Mouse (Mus musculus): ENCODE measurements around the gene Zc3h6.

The Zc3h6 gene

DNA sequence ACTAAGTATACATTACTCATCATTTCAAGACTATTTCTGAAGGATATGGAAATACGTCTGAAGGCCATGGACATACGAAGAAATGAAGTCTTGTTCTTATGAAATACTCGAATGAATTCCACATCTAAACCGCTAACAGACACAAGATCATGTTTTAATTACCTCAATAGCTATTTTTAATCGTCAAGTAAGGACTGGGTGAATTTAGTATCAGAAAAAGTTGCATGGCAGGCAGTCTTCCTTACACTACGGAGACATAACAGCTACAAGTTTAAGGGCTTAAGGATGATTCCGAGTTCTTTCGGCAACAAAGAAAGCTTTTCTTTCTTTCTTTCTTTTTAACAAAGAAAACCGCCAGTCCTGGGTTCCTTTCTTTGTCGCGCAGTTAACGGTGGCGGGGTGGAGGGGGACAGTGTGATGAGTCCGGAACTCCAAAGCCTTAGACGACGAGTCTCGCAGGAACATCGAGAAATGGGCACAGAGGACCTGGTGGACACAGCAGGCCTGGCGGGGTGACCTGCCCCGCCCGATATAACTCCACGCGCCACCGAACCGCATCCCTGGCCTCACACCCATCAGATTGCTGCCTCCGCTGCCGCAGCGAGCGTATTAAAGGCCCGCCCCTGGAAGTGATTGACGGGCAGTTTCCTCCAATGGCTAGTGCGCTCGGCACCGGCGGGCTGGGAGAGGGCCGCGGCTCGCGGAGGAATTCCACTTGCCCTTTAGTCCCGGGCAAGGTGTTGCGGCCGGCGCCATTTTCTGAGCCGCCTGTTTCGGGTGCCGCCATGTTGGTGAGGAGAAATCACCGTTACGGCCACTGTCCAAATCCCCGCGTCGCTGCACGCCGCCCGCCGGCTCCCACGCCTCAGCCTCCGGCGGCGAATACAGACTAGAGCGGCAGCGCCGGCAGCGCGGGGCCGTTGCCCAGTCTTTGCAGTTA is at the start of gene Zc3h6:
Gene Zc3h6, plus strand, starts transcription at position 762 of the 940 bp plus-strand sequence.
- DNase-seq (ENCODE audit: low read depth in 2 of 2, low spot score in 2 of 2) = peak; percentile 97

DNA sequence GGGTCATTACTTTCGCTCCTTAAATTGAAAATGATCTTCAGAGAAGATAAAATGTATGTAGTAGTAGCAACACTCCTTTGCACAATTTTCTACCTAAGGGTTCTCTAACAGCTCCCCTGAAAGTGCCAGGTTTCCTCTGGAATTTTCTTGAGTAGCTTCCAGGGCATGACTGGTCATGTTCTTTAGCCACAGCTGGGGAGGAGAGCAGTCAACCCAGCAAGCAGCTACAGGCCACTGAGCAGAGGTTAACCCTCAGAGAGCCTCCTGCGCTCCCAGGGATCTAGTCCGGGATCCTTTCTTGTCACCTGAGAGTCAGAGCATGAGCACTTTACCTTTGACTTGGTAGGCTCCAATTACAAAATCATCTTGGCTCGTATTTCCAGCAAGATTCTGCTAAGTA is 42.4 kb upstream of the Zc3h6 start:
- no peak for DNase-seq (ENCODE audit: low read depth in 2 of 2, low spot score in 2 of 2)

DNA sequence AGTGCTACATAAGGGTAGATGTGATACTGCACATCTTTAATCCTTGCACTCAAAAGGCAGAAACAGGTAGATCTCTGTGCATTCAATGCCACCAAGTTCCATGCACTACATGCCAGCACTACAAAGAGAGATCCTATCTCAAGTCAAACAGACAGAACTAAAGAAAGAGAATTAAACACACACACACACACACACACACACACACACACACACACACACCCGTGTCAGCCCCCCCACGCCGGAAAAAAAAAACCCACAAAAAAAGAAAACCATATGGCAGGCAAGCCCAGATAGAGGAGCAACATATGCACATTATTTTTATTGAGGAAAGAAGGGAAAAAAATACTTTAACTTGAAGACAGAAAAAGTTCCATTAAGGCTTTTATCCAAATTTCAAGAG is 38.8 kb upstream of the Zc3h6 start:
- DNase-seq (ENCODE audit: low read depth in 2 of 2, low spot score in 2 of 2) = no peak

DNA sequence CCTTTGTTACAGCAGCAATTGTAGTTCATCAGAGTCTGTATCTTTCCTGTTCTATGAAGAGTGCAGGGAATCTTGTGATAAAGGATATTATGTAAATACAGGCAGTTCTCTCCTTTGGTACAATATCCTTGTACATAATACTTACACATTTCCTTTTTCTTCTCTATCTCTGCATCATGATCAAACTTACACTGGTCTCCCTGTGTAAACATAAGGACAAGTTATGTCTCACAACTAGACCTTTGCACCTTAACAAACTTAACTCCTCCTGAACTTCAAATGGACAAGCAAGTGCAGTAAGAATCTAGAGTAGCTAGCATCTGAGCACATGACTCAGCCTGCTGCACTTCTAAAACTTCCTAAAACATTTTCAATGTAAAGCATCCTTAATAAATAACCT is 36.5 kb upstream of the Zc3h6 start:
- DNase-seq (ENCODE audit: low read depth in 2 of 2, low spot score in 2 of 2) = no peak

DNA sequence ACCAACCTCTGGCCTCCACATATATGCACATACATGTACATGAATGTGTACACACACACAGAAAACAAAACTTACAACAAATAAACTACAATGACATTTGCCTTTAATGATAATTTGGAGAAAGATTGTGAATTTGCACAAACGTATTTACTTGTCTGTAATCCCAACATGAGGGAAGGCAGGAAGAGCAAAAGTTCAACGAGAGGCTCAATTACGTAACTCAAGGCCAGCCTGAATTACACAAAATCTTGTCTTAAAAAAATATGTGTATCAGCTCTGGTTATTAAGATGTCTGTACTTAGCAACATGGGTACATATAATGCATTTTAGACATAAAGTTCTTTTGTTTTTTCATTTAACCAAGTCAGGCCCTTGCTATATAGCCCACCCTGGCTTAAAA is 30.9 kb upstream of the Zc3h6 start:
- no peak for DNase-seq (ENCODE audit: low read depth in 2 of 2, low spot score in 2 of 2)

DNA sequence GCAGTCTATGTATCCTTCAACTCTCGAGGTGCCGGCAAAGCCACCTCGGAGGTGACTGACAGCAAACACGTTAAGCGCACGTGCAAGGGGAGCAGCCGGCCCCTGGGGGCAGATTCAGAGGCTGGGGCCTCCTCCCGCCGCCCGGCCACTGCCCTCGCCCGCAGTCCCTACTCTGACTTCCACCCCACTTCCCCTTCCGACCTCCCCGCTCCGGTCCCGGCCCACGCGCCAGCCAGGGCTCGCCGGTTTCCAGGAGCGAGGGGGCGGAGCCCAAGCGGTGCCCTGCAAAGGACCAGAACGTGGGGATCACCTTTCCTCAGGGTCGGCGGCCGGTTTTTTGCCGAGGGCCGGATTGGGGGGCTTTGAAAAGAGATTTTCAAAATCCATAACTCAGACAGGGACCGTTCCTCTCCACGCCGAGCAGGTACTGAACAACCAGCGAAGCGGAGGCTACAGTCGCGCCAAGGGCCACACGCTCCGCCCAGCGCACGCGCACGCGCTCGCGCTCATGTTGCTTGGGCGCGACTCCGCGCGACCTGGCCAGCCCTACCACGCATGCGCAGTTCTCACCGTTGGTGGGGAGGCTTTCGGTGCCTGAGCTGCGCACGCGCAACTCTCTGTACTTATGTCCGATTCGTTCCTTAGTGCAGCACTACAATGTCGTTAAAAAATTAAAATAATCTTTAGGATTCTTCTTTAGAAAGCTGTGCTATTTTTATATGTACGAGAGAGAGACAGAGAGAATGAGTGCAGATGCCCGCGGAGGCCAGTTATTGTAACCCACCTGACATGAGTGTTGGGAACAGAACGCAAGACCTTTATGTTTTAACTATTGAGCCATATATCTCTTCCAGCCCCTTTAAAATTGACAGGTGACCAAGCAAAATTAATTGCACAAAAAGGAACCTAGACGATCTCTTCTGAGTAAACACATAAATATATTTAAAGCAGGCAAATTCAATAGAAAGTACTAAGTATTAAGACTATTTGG is 23.4 kb upstream of the Zc3h6 start, which contains the start of gene Zc3h8:
Gene Zc3h8, minus strand, starts transcription at position 540 of the 991 bp plus-strand sequence.
- DNase-seq (ENCODE audit: low read depth in 2 of 2, low spot score in 2 of 2) = peak; percentile 94 to 95

DNA sequence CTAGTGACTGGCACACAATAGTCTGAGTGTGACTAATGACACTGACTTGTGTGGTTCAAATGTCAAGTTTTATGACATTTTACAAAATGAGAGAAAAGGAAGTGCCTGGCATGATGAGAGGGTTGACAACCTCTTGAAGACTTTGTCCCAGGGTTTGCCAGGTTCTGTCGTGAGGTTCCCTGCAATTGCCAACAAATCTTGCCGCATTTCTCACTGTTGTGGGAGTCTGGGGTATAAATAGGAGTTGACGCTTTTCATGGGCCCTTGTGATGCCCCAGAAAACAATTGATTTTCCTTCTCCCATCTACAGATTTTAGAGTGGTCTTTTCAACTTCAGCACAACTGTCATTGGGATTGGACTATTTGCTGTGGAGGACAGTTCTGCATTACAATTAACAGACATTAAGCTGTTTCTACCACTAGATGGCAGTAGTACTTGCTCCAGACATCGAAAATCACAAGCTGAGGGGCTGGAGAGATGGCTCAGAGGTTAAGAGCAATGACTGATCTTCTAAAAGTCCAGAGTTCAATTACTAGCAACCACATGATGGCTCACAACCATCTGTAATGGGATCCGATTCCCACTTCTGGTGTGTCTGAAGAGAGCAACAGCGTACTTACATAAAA is 19.1 kb upstream of the Zc3h6 start:
- peak; percentile 28 to 59 for DNase-seq (ENCODE audit: low read depth in 2 of 2, low spot score in 2 of 2)

DNA sequence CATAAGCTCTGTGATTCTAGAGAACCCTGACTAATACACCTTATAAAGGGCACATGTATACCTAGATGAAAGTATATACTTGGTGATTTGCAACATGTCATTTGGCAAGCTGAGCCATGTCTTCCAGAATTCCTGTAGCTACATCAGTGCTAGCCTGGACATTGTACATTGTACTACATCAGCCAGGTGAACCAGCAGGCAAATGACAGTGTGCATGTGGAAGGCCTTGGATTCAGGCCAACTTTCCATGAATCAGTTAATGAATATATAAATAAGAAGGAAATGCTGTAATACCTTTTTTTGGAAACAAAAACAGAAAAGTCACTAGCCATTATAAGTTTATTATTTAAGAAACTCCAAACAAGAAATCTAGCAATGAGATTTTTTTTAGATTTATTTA is 13.0 kb upstream of the Zc3h6 start:
- no peak for DNase-seq (ENCODE audit: low read depth in 2 of 2, low spot score in 2 of 2)

DNA sequence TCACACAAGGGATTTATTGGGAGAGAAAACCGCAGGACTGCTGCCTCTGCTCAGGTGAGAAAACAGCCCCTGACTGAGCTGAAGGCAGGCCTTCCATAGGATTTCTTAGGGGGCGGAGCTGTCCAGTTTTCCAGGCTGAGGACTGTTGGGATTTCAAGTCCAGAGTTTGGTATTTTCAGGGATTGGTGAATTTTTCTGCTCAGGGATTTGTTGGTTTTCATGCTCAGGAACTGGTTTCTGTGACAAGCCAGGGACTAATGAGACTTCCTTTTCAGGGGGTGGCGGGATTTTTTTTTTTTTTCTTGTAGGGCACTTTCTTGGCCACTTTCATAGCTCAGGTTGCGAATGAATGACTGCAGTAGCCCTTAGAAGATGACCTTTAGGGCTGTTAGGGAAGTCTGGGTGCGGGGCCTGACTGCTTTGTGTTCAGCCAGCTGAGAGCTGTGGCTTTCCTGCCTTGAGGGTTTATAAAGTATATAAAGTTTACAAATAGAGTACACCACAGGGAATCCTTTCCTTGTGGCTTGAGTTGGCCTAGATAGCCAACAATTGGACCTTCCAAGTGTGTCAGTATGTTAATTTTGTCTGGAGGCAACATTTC is 1.6 kb upstream of the Zc3h6 start:
- no peak for DNase-seq (ENCODE audit: low read depth in 2 of 2, low spot score in 2 of 2)

DNA sequence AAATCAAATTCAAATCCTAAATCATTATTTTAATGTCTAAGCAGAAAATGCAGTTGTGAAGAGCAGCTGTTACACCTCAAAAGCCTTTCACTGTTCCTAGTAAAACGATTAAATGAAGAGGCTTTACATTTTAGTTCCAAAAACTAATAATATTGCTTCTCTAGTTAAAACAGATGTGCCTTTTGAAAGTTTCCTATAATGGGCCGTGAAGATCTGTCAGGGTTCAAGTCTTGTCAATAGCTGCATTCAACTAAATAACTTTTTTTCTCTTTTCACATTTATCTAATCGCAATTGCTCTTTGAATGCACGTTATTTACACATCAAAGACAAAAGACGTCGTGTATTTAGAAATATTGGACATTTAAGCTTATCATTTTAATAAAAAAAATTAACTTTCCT is 966 bp upstream of the Zc3h6 start:
- no peak for DNase-seq (ENCODE audit: low read depth in 2 of 2, low spot score in 2 of 2)

DNA sequence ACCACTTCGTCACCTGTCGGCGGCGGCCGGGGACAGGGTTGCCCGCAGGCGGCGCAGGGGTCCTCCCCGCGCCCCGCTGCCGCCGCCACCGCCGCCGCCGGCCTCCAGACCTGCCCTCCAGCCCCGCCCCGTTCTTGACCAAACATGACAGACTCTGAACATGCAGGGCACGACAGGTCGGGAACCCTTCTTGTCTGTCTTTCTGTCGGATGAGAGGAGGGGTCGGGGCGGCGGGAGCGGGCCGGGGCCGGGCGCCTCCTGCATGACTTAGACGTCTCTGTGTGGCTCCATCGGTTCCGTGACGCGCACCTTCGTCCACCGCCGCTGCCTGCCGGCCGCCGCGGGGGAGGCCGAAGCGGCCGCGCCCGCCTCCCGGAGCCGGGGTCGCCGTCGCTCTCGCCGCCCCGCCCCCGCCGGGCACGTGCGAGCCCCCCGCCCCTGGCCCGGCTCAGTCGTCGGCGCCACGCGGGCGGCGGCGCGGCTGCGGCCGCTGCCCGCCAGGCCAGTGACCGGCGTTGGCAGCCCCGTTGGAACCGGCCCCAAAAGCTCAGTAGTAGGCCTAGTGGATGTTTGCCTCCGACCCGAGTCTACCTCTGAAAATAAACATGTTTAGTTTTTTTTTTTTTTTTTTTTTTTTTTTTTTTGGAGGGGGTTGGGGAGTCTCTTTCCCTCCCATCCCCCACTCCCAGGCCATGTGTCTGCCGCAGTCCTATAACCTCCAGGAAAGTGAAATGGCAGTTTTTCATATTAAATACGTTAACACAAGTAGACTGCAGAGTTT is 649 bp downstream of the Zc3h6 start, which contains the start of gene Gm10762:
Gene Gm10762, minus strand, starts transcription at position 65 of the 781 bp plus-strand sequence.
- peak; percentile 9 to 39 for DNase-seq (ENCODE audit: low read depth in 2 of 2, low spot score in 2 of 2)

DNA sequence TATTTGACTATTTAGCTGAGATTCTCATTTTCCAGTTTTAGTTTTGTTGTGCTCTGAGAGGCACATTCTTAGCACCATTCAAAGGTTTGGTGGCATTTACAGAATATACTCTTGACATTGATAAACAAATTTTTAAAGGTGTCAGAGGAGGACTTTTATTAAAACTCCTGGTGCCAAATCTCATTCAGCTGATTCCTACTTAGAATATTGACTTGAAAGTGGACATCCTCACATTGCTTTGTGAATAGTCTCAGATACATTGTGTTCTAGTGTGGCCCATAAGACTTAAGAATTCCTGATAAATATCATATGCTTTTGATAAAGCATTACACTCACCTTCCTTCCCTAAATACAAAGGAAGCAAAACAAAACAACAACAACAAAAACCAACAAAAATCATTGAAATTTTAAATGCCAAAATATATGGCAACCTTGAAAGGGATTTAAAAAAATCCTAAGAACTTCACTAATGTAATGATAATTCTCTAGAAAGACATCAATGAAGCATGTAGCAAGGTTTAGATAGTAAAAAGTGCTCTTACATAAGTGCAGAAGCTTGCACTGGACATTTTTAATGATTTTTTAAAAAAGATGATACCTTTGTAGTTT is 1.4 kb downstream of the Zc3h6 start:
- no peak for DNase-seq (ENCODE audit: low read depth in 2 of 2, low spot score in 2 of 2)

DNA sequence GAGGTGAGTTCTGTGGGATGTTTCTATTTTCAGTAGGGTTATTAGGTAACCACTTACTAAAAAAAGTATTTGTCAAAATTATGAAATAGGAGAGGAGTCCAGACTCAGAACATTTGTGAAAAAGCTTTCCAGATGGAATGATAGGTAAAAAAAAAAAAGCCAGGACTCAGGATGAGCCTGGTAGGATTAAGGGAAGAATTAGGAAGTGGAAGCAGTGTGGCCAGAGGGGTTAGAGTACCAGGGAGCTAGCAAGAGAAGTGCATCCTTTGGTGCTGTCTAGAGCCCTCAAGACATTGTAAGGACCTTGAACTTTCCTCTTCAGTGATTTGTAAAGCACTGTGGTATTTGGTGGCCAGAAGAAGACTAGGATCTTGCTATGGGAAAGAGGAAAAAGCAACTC is 5.1 kb downstream of the Zc3h6 start:
- no peak for DNase-seq (ENCODE audit: low read depth in 2 of 2, low spot score in 2 of 2)

DNA sequence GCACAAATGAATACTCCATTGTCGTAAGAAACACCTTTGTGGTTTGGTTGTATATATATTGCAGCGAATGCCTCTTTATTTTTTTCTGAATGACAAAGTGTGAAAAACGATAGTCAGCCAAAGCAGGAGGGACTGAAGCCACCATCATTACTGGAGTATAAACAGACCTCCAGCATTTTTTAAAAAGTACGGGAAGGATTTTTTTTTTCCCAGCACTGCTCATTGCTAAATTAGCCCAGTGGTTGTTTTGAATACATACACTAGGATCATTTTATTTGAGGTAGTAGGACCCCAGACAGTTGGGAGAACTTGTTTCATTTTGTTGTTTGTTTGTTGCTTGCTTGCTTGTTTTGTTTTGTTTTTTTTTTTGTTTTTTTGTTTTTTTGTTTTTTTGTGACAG is 8.4 kb downstream of the Zc3h6 start:
- DNase-seq (ENCODE audit: low read depth in 2 of 2, low spot score in 2 of 2) = no peak

DNA sequence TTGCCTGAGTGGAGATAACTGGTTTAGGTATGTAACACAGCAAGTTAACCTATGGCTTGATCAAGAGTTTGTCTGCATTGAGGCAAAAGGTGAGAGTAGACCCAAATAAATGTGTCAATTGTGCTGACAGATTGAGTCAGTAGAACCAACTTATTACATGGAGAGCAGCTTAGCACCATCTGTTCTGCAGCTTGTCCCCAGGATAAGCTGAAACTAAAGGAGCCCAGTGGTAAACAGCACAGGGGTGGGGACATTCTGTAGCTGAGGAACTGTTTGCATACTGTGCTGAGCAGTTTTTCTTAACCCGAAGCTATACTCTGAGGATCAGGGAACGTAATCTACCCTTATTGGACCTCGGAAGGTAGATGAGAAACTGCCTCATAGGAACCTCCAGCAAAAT is 17.5 kb downstream of the Zc3h6 start:
- no peak for DNase-seq (ENCODE audit: low read depth in 2 of 2, low spot score in 2 of 2)

DNA sequence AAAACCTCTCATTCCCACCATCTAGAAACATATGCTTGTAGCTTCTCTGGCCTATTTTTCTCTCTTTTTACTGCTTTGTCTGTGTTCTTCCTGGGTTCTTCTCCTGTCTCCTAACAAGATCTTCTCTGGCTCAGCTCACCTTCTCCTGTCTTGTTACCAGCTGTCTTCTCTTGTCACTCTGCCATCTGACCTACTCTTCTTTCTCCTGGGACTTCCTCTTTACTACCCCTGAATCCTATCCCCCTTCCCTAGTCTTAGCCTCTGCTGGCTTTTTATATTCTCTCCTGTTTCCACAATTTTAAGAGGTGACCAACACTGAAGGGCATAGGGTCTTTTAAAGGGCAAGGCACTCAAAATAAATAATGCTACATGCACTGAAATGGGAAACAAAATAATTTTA is 37.7 kb downstream of the Zc3h6 start:
- no peak for DNase-seq (ENCODE audit: low read depth in 2 of 2, low spot score in 2 of 2)

DNA sequence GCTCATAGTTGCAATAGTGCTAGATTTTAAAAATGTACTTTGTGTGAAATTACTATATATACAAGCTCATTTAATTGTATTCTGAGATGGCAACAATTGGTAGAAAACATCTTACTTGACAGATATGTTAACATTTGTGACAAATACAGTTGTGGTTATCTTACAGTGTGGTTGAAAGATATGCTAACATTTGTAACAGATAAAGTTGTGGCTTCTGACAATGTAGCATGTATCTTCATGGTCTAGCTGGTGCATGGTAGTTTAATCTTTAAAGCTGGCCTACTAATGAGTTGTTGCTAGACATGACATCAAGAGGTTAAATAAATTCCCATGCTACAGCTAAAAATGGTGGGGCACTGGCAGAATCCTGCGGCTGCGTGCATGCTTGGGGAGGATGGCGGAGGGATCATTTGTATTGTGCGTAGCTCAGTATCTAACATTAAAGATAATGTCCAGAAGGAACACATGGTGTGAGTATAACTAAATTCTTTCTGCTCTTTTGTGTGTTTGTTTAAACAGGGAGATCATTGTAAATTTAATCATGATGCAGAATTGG is 39.1 kb downstream of the Zc3h6 start:
- DNase-seq (ENCODE audit: low read depth in 2 of 2, low spot score in 2 of 2) = no peak

DNA sequence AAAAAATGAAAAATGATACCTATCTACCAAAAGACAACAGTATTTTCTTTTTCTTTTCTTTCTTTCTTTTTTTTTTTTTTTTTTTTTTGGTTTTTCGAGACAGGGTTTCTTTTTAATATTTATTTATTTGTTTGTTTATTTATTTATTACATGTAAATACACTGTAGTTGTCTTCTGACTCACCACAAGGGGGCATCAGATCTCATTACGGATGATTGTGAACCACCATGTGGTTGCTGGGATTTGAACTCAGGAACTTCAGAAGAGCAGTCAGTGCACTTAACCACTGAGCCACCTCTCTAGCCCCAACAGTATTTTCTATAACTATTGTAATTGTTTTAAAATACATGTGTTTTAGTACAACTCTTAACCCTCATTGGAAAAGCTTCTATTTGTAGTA is 41.7 kb downstream of the Zc3h6 start:
- peak in 1 of 2 experiments; percentile 5 for DNase-seq (ENCODE audit: low read depth in 2 of 2, low spot score in 2 of 2)

DNA sequence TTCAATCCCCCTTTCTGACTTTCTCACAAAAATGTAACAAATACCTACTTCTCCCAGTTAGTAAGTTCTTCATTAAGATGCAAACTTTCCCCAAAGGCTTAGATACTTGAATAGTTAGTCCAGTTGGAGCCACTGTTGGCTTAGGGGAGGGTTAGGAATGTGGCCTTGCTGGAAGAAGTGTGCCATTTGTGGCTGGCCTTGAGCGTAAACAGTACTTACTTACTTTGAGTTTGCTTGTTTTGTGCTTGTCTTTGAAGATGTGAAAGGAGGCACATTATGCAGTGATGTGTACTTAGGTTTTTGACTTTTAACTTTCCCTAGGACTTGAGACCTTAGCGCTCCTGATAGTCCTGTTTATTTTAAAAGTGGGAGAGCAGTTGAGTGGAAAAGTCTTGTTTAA is 52.9 kb downstream of the Zc3h6 start:
- DNase-seq (ENCODE audit: low read depth in 2 of 2, low spot score in 2 of 2) = no peak

All from CD8-positive naive resting alpha-beta T cell, adult 2 months (primary cell).